Mouse (Mus musculus) liver, adult 2 months (tissue): ENCODE data around the gene Unc5c.

Experiments used
- CTCF ChIP-seq: fragments of 200-500 bp; IDR thresholded peaks from 2 replicates; pipeline ENCODE4 v1.5.1; 2011; ENCODE audit warnings: low read depth, low read length, control low read depth
- POLR2A ChIP-seq: fragments of 200-500 bp; IDR thresholded peaks from 2 replicates; pipeline ENCODE4 v1.6.1; 2011; ENCODE audit warnings: low read length, control low read depth; ENCODE audit not compliant: insufficient read depth; ENCODE audit errors: extremely low read depth

DNA sequence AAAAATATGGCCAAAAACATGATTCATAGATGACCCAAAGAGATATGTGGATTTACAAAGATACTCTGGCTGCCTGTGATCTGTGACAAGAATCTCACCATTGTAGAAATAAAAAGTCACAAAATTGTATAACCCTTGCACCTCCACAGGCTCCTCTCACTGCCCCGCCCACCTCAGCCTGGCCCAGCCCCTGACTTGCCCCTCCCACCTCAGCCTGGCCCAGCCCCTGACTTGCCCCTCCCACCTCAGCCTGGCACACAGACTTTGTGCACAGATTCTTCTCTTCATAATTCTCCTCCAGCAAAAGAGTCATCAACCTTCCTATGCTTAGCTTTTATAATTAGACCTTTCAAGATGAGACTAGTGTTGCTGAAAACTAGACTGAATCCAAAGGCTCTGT lies 327.1 kb downstream of the Unc5c start:
- no peak for TF ChIP-seq CTCF
- TF ChIP-seq POLR2A, result no peak
